Mouse (Mus musculus) B cell, adult (primary cell): ENCODE data around the gene Foxj2. TPM values are rescaled to one million over a fixed set of nuclear protein-coding genes. Genes with fewer than 3 reads are reported as not detected.

Experiments
- total RNA-seq: library from RNA; stranded (reverse); gene quantifications from 4 replicates; pipeline ENCODE4 v1.2.4, GENCODE M21; 2023; ENCODE audit not compliant: inconsistent age

Foxj2 gene
- 46.0 to 56.6 TPM (median 53.8 TPM) in 4 replicates for total RNA-seq

GRCm38 (mm10) chr6:122819306-122820070, at the start of gene Foxj2:
TSS of gene Foxj2 (plus strand) at chr6:122819914.

GRCm38 (mm10) chr6:122801301-122801800, 18.4 kb upstream of the Foxj2 start, which contains the start of gene Slc2a3:
TSS of gene Slc2a3 (minus strand) at chr6:122801640.

GRCm38 (mm10) chr6:122855955-122856354, 36.2 kb downstream of the Foxj2 start, which contains the start of gene C3ar1:
TSS of gene C3ar1 (minus strand) at chr6:122856161.

GRCm38 (mm10) chr6:122873871-122874719, 54.4 kb downstream of the Foxj2 start, which contains the start of gene Necap1:
TSS of gene Necap1 (plus strand) at chr6:122874474.

Other genes with a start within 250 kb of the Foxj2 start
- 87.4 to 98.8 TPM (median 91.9 TPM) in 4 replicates for gene Apobec1, start 217.5 kb upstream of the Foxj2 start, total RNA-seq
- gene Gdf3, start 209.8 kb upstream of the Foxj2 start, total RNA-seq = not detected in 4 replicates
- gene Dppa3, start 193.5 kb upstream of the Foxj2 start, total RNA-seq = 0.81 TPM in 1 of 4 replicates, not detected in the others
- gene Nanog, start 112.4 kb upstream of the Foxj2 start, total RNA-seq = not detected in 4 replicates
- 40.7 to 45.9 TPM (median 42.3 TPM) in 4 replicates for gene Slc2a3, start 18.3 kb upstream of the Foxj2 start, total RNA-seq
- gene C3ar1, start 36.2 kb downstream of the Foxj2 start, total RNA-seq = 0.12 TPM in 1 of 4 replicates, not detected in the others
- gene Necap1, start 54.6 kb downstream of the Foxj2 start, total RNA-seq = 89.8 to 104 TPM (median 99.7 TPM) in 4 replicates
- gene Clec4a1, start 101.9 kb downstream of the Foxj2 start, total RNA-seq = 0.42 to 1.4 TPM (median 0.89 TPM) in 4 replicates
- 3.7 to 7.1 TPM (median 4.7 TPM) in 4 replicates for gene Clec4a3, start 132.6 kb downstream of the Foxj2 start, total RNA-seq
- gene Clec4a4, start 170.5 kb downstream of the Foxj2 start, total RNA-seq = 0.71 TPM in 1 of 4 replicates, not detected in the others
- not detected in 4 replicates for gene Clec4b1, start 230.0 kb downstream of the Foxj2 start, total RNA-seq